In the genomic region with DNA sequence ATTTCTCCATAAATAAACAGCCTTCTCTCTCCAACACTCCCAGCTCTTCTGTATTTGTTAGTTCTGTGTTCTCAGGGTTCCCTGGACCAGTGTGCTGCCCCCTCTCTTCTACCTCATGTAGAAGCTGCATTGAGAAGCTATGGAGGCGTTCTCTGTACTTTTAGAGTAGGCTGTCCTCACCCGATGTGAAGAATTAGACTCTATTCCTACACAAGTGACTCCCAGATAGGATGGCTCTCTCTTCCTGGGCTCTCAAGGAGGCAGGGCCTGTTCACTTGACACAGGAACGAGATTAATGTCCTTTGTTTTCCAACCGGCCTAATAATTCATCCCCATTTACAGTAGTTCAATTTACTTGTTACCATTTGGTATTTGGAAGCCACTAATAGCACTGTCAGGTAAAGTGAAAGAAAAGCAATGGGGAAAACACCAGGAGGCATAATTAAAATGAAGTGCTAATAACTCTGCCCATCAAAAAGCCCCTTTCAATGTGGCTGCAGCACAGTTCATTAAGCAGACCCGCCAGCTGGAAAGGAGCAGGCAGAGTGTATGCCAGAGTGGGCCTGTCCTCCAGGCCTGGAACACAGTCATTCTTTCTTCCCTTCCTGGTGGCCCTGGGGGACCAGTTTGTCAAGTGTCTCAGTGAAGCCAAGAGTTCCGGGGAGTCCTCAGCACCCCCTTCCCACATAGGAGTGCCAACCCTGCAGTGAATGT, we compare ENCODE assay signal across 9 mouse cellular contexts.
DNase-seq lines count a peak whose midpoint lies in the region; ATAC-seq and TF ChIP-seq lines count a peak whose summit lies in the region.
"Had no signal": no experiment of that assay in that cellular context is flagged by ENCODE, and none has a peak within 500 bp of the region (broad histone marks: within the 10 kb centered on the region; RNA-seq: fewer than 3 reads in every experiment).

No protein-coding gene starts in this region.

- no peaks in the 10 kb centered on the region for H3K9me3 ChIP-seq in forebrain, embryonic 11.5 days (ENCODE audit: control insufficient read depth, low read length)
- no peaks in the 10 kb centered on the region for H3K9me3 ChIP-seq in forebrain, embryonic 10.5 days
- H3K9me3 ChIP-seq in hindbrain, postnatal 0 days (ENCODE audit: low read length), result no peaks in the 10 kb centered on the region
- H3K9me3 ChIP-seq: limb, embryonic 15.5 days had no signal

- no peak overlapping the region for H3K4me2 ChIP-seq in forebrain, embryonic 11.5 days (ENCODE audit: low read depth, low read length, severe bottlenecking)
- H3K4me2 ChIP-seq in hindbrain, postnatal 0 days (ENCODE audit: low read depth, low read length), result no peak overlapping the region
- H3K4me2 ChIP-seq: limb, embryonic 15.5 days had no signal

- 42% methylated on average over 6 of the region's 6 CpGs for WGBS in forebrain, embryonic 11.5 days
- WGBS in forebrain, embryonic 10.5 days, result 71% methylated on average over 6 of the region's 6 CpGs
- 40% methylated on average over 6 of the region's 6 CpGs for WGBS in hindbrain, postnatal 0 days

- DNase-seq in forebrain, embryonic 11.5 days (ENCODE audit: low spot score), result peak; percentile 56
- no peak for DNase-seq in forebrain, embryonic 10.5 days (ENCODE audit: extremely low spot score, low spot score)
- peak; percentile 3 to 15 for DNase-seq in right cerebral cortex, postnatal 36 days (ENCODE audit: low spot score in 2 of 2)
- DNase-seq in right cerebral cortex, postnatal 4 days, result no peak
- DNase-seq in hindbrain, postnatal 0 days (ENCODE audit: low spot score), result peak; percentile 80
- DNase-seq in testis, postnatal 14 days (ENCODE audit: low spot score), result no peak
- no peak for DNase-seq in urinary bladder, postnatal 14 days (ENCODE audit: low spot score)

- H3K27me3 ChIP-seq in forebrain, embryonic 11.5 days (ENCODE audit: control insufficient read depth, insufficient read depth, low read length), result peaks cover 4% of the 10 kb centered on the region; the same call in 1 of the 2 replicates
- H3K27me3 ChIP-seq in forebrain, embryonic 10.5 days (ENCODE audit: poor library complexity, severe bottlenecking), result peaks cover 25% of the 10 kb centered on the region
- no peaks in the 10 kb centered on the region for H3K27me3 ChIP-seq in hindbrain, postnatal 0 days (ENCODE audit: insufficient read depth, low read length)
- H3K27me3 ChIP-seq: limb, embryonic 15.5 days had no signal

- peak; percentile 14 for TF ChIP-seq CTCF in hindbrain, postnatal 0 days (IDR thresholded peaks at IDR 0.05; ENCODE audit: low read depth)

- H3K4me1 ChIP-seq in forebrain, embryonic 11.5 days (replicated peaks; ENCODE audit: control insufficient read depth, insufficient read depth, low read length), result no peaks in the 10 kb centered on the region
- H3K4me1 ChIP-seq in forebrain, embryonic 10.5 days, result peaks cover 24% of the 10 kb centered on the region
- H3K4me1 ChIP-seq in hindbrain, postnatal 0 days (ENCODE audit: insufficient read depth, low read length), result peaks cover 11% of the 10 kb centered on the region; the same call in 1 of the 2 replicates

- peak overlapping the region; percentile 9; the same call in 1 of the 2 replicates for H3K27ac ChIP-seq in forebrain, embryonic 11.5 days (ENCODE audit: low read depth, low read length)
- no peak overlapping the region for H3K27ac ChIP-seq in forebrain, embryonic 10.5 days
- H3K27ac ChIP-seq in hindbrain, postnatal 0 days, result peak overlapping the region; percentile 70
- H3K27ac ChIP-seq: limb, embryonic 15.5 days had no signal

- H3K36me3 ChIP-seq in forebrain, embryonic 11.5 days (ENCODE audit: control insufficient read depth, insufficient read depth, low read length), result no peaks in the 10 kb centered on the region
- H3K36me3 ChIP-seq in forebrain, embryonic 10.5 days (replicated peaks), result no peaks in the 10 kb centered on the region
- H3K36me3 ChIP-seq in hindbrain, postnatal 0 days (ENCODE audit: insufficient read depth, low read length), result no peaks in the 10 kb centered on the region
- H3K36me3 ChIP-seq: limb, embryonic 15.5 days had no signal

- ATAC-seq in forebrain, embryonic 11.5 days (replicated peaks; ENCODE audit: low FRiP score), result 0 out of 2 replicates have a peak, but pooled peaks have one; percentile 73
- peak; percentile 92 for ATAC-seq in hindbrain, postnatal 0 days
- ATAC-seq in inflammation-experienced regulatory T-cells, adult 6 months, result no peak

- H3K9ac ChIP-seq in forebrain, embryonic 11.5 days (ENCODE audit: low read length), result no peak overlapping the region
- no peak overlapping the region for H3K9ac ChIP-seq in hindbrain, postnatal 0 days (replicated peaks; ENCODE audit: low read length)
- H3K9ac ChIP-seq: limb, embryonic 15.5 days had no signal

- no peak overlapping the region for H3K4me3 ChIP-seq in forebrain, embryonic 11.5 days (ENCODE audit: low read depth, low read length)
- no peak overlapping the region for H3K4me3 ChIP-seq in forebrain, embryonic 10.5 days
- H3K4me3 ChIP-seq in hindbrain, postnatal 0 days (ENCODE audit: low read length), result no peak overlapping the region
- H3K4me3 ChIP-seq: limb, embryonic 15.5 days had no signal

Comparison
In these comparisons a context has a peak if more than half of its experiments do, and no peak if none do; other contexts are left out.
1. DNase-seq: peak in forebrain, embryonic 11.5 days (single experiment), right cerebral cortex, postnatal 36 days (2 of 2) and hindbrain, postnatal 0 days (single experiment); none in forebrain, embryonic 10.5 days (single experiment), right cerebral cortex, postnatal 4 days (single experiment), testis, postnatal 14 days (single experiment) and urinary bladder, postnatal 14 days (single experiment).